Mouse (Mus musculus) heart, adult 8-10 months (tissue): Measurements from ENCODE around the gene Olfr697. TPM values are rescaled to one million over a fixed set of nuclear protein-coding genes. Genes with fewer than 3 reads are reported as not detected.
"Not testable (repeated sequence)": the region's sequence is repeated elsewhere in the genome, so short reads cannot be mapped to it uniquely, and the experiment has no call there.

Source experiments
- DNase-seq: peaks from one replicate; pipeline ENCODE4 v3.0.0; 2022; ENCODE audit warnings: low spot score
- total RNA-seq, 4 experiments: library from RNA; stranded (reverse); gene quantifications; 2 replicates each; pipeline ENCODE4 v1.2.4; 2022

The Olfr697 gene
- total RNA-seq, result not detected

DNA sequence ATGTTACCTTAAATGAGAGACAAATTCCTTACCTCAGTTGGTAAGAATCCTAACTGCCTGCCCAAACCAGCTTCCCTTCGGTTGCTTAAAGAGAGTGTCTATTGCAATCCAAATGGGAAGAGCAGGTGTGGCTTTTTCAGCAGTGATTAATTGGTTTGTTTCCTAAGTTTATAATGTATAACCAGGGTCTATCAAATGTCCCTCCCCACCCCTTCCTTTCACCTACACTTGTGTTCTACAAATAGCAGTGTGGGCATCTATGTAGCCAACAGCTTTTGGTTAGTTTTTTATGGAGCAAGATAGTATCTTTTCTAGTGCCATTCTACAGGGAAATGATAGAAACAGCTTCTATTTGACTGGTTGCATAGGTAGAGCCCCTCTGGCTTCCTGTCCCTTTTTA is at the start of gene Olfr697:
Gene Olfr697, minus strand, starts transcription at position 101 of the 400 bp plus-strand sequence.
- no peak for DNase-seq

DNA sequence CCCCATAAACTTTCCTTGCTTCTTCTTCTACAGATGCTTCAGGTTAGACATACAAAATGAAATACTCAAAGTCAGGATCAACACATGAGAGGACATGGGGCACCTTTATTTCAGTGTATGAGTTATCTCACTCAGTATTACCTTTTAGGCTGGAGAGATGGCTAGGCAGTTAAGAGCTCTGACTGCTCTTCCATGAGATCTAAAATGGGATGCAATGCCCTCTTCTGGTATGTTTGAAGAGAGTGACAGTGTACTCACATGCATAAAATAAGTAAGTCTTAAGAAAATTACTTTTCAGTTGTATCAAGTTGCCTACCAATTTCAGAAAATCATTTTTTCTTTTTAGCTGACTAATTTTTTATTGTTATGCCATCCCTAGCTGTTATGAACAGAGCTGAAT is 46.1 kb upstream of the Olfr697 start:
- DNase-seq, result no peak

DNA sequence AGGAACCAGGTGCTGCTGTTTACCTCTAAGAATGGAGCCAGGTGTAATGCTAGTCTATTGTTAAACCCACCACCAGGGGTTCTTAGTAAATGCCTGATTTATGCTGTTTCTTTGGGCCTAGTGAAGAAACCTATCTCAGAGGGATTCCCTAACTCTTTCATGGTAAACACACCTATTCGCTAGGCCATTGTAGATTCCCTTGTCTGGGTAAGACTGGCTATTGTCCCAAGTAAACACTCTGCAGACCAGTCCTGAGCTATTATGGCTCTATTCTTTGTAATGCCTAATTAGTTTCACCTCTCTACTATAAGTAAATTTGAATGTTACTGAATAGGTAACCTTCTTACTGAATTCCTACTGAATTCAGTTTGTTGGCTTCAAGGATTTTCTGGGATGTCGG is 18.8 kb upstream of the Olfr697 start:
- not testable (repeated sequence) for DNase-seq

DNA sequence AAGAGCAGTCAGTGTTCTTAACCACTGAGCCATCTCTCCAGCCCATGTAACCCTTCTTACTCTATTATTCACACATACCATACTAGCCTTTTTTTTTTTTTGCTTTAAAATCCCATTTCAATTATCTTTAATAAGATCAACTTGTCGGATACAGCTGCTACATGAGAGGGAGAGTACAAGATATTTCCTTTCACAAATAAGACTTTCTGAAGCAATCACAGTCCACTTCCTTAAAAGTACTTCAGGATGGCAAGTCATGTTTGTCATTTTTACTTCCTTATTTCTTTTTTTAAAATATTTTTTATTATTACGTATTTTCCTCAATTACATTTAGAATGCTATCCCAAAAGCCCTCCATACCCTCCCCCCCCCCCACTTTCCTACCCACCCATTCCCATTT is 16.6 kb upstream of the Olfr697 start:
- no peak for DNase-seq

DNA sequence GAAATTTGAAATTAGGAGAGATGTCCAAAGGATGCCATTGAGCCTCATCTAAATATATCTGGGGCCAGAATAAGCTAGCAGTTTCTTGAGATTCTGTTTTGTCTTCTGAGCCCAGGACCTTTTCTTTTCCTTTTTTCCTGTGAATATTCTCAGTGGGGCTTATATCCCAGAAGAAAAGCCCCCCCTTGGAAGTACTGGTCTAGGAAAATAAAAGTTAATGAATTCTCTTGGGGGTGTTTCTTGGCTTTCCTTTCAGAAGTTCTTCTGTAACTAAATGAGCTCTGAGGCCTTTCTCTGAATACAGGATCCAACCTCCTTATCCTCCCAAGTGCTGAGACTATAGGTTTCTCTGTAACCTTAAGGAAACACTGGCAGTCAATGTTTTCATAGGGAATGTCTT is 13.1 kb upstream of the Olfr697 start, which contains the start of gene Olfr698:
Gene Olfr698, minus strand, starts transcription at position 101 of the 400 bp plus-strand sequence.
- no peak for DNase-seq

DNA sequence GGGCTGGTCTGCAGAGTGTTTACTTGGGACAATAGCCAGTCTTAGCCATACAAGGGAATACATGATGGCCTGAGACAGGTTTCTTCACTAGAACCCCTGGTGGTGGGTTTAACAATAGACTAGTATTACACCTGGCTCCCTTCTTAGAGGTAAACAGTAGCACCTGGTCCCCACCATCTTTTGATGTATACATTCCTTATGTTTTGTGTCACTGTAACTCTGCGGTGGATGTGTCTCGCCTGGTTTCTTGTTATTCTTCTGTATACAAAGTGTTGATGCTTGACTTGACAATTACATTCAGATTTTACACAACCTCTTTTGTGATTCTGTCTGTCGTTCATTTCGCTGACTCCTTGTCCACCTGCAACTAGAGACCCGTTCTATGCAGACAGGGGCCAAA is 3.6 kb upstream of the Olfr697 start:
- no peak for DNase-seq

DNA sequence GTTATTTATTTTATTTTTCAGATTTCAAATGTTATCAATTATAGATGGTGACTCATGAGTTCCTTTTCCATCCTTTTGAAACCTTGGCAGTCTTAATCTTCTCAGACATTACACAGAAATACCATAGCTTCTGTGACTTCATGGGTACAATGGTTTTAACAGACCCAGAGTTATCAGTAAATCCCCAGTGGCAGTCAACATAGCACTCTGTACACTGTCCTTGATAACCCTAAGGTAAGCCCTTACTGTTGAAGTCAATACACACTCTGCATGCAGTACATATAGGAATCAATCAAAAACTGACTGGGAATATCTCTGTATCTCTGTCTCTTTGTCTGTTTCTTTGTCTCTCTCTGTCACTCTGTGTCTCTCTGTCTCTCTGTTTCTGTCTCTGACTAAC is 5.2 kb downstream of the Olfr697 start:
- DNase-seq, result no peak

DNA sequence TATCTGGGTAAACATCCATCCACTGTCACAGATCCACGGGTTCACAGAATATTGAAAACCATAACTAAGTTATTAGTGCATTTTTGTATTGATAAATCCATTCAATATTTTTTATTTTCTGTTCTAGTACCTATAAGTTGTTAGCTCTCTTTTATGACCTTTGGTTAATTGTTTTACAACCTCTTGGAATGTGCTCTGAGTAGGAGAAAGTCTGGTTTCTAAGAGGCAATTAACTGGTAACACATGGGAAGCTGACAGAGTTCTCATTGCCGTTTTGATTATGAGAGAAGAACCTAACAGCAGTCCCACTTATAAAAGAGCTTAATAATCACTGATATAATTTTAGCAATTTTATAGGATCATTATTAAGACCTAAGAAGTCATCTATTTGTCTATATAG is 8.5 kb downstream of the Olfr697 start:
- no peak for DNase-seq

DNA sequence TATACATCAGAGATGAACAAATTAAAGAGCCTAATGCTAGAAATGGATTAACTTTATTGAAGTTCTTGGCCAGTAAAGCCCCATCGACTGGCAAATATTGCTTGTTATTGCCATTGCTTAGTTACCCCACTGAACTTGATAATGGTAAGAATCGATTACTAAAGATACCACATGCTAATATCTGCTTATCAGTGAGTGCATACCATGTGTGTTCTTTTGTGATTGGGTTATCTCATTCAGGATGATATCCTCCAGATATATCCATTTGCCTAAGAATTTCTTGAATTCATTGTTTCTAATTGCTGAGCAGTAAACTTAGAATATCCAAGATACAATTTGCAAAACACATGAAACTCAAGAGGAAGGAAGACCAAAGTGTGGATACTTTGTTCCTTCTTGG is 16.6 kb downstream of the Olfr697 start:
- not testable (repeated sequence) for DNase-seq

DNA sequence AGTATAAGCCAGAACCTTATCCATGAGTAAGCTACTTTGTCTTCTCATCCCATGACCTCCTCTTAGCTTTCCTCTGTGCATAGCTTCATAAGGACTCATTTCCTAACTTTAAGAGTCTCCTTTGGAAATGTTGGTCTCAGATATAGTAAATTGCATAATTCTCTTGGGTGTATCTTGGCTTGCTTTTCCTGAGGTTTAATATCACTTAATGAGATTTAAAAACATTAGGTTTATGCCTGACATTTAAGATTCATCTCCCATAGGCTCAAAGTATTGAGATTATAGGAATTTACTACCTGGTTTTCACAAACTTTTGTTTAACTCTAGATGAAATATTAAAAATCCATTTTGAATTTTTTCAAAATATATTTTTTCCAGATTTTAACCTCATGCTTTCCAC is 25.9 kb downstream of the Olfr697 start, which contains the start of gene Olfr695:
Gene Olfr695, minus strand, starts transcription at position 101 of the 400 bp plus-strand sequence.
- no peak for DNase-seq

DNA sequence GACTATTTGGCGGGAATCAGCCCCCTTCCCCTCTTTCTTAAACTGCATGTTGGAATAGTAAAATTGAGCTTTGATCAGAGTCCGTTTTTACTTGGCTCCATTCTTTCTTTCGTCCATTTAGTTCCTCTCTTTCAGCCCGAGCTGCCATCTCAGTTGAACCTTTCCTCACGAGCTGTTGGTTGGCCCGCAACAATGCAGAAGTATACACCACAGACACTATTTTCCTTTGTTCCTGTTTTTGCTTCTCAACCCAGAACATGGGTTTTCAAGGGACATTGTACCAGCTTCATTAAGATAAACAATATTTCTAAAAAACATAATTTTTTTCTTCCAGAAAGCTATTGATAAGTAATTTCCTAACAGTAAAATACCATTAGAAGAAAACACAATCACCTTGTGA is 30.8 kb downstream of the Olfr697 start:
- DNase-seq, result no peak

DNA sequence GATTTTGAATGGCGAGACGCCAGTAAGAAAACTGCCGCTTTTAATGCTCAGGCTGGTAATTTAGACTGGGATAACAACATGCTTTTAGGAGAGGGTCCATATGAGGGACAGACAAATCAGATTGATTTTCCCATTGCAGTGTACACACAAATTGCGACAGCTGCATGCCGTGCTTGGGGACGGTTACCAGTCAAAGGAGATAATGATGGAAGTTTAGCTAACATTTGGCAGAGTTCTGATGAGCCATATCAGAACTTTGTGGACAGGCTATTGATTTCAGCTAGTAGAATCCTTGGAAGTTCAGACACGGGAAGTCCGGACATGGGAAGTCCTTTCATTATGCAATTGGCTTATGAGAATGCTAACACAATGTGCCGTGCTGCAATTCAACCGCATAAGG is 34.5 kb downstream of the Olfr697 start:
- DNase-seq, result not testable (repeated sequence)

DNA sequence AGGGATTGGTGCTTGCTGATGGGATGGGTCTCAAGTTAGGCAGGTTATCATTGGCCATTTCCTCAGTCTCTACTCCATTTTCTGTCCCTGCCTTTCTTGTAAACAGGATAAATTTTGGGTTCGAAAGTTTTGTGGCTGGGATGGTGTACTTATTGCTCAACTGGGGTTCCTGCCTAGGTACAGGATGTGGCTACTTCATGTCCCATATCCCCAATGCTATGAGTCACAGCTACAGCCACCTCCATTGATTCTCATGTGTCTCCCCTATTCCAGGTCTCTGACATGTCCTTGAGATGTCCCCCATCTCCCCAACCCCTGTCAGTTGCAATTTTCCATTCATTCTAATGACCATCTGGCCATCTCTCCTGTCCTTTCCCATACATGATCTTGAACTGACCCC is 45.4 kb downstream of the Olfr697 start:
- no peak for DNase-seq

DNA sequence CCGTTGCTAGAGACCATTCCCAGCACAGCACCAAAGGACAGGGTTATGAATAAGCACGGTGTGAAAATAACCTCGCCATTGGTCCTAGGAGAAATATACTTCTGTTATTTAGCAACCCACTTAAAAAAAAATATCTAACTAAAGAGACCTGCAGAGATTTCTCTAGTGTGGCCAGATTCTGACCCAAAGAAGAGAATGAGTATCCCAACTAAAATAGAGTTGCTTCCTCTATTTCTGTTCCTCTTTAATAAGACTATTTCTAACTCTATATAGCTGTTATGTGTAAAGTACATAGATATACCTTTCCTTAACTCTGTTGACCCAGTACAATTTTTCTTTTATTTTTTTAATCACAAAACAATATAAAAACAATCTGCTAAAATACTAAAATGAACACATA is 49.3 kb downstream of the Olfr697 start:
- DNase-seq, result no peak

DNA sequence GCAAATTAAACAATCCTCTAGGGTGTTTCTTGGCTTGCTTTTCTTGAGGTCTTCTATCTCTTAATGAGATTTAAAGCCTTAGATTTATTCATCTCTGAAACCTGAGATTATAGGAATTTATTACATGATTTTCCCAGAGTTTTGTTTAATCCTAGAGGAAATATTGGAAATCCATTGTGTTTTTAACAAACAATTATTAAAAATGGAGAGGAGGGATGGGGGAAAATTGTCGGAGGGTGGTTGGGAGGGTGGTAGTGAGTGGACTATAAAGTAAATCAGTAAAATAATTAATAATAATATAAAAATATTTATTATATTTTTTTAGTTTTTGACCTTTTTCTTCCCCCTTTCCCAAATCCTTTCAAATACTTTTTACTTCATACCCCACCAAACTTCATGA is 50.5 kb downstream of the Olfr697 start, which contains the start of gene Olfr694:
Gene Olfr694, minus strand, starts transcription at position 101 of the 400 bp plus-strand sequence.
- DNase-seq, result no peak

Other genes with a start within 250 kb of the Olfr697 start
- not detected for gene Olfr693, start 61.9 kb downstream of the Olfr697 start, total RNA-seq
- not detected for gene Olfr694, start 50.6 kb downstream of the Olfr697 start, total RNA-seq
- gene Olfr695, start 26.0 kb downstream of the Olfr697 start, total RNA-seq, result not detected
- gene Olfr698, start 13.0 kb upstream of the Olfr697 start, total RNA-seq, result not detected
- gene Olfr699, start 50.8 kb upstream of the Olfr697 start, total RNA-seq, result not detected
- gene Olfr700, start 66.4 kb upstream of the Olfr697 start, total RNA-seq, result not detected
- gene Olfr701, start 71.7 kb upstream of the Olfr697 start, total RNA-seq, result not detected
- not detected for gene Olfr702, start 91.5 kb upstream of the Olfr697 start, total RNA-seq
- gene Olfr703, start 100.9 kb upstream of the Olfr697 start, total RNA-seq, result not detected
- not detected for gene Olfr704, start 120.7 kb upstream of the Olfr697 start, total RNA-seq
- gene Olfr705, start 134.4 kb upstream of the Olfr697 start, total RNA-seq, result not detected
- gene Olfr706, start 145.7 kb upstream of the Olfr697 start, total RNA-seq, result not detected
- not detected for gene Olfr707, start 158.8 kb upstream of the Olfr697 start, total RNA-seq
- not detected for gene Olfr1532-ps1, start 165.6 kb upstream of the Olfr697 start, total RNA-seq
- gene Olfr709-ps1, start 189.8 kb upstream of the Olfr697 start, total RNA-seq, result not detected
- gene Olfr710, start 205.9 kb upstream of the Olfr697 start, total RNA-seq, result not detected
- gene Olfr6, start 221.5 kb upstream of the Olfr697 start, total RNA-seq, result not detected
- gene Olfr711, start 233.0 kb upstream of the Olfr697 start, total RNA-seq, result not detected